Mouse (Mus musculus): Measurements from ENCODE around the gene Vmn2r46. TPM values are rescaled to one million over a fixed set of nuclear protein-coding genes. Genes with fewer than 3 reads are reported as not detected.
"Not testable (repeated sequence)": the region's sequence is repeated elsewhere in the genome, so short reads cannot be mapped to it uniquely, and the experiment has no call there.

Gene Vmn2r46
- not detected for total RNA-seq (2021)

DNA sequence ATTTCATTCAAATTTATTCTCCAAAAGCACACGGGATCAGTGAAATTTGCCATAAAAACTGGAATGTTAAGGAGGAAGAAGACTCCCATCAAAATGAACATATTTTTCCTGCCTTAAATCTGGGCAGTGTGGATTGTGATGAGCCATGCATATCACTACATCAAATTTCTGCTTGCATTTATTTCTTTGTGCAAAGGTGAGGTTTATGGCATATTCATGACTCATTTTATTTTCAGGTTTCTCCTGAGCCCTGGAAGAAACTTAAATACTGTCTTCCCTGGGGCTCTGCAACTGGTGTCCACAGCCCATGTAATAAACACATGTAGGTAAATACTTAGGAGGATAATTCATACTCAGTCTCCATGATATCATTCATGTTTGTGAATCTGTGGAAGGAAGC, at the start of gene Vmn2r46:
Vmn2r46 (minus strand) TSS at position 101 of the 400 bp plus-strand sequence.
- intact Hi-C loops (cut with DNase I): not testable (repeated sequence)

More for the DNA sequence above, at the start of gene Vmn2r46:
- not testable (repeated sequence) for DNase-seq (ENCODE audit: low spot score in 2 of 2)

Other genes starting within 250 kb of the Vmn2r46 start
- not detected for gene Vmn2r47, start 70.8 kb upstream of the Vmn2r46 start, total RNA-seq (2021)
- not detected for gene Vmn2r48, start 183.0 kb upstream of the Vmn2r46 start, total RNA-seq (2021)
- gene Vmn2r49, start 221.7 kb upstream of the Vmn2r46 start, total RNA-seq (2021): not detected